Mouse (Mus musculus): ENCODE results near the gene Cfap298. TPM values are rescaled to one million over a fixed set of nuclear protein-coding genes. Genes with fewer than 3 reads are reported as not detected.

Cfap298 gene
- polyA plus RNA-seq, 1 experiment from 2014 or later, result 27.5 TPM

DNA sequence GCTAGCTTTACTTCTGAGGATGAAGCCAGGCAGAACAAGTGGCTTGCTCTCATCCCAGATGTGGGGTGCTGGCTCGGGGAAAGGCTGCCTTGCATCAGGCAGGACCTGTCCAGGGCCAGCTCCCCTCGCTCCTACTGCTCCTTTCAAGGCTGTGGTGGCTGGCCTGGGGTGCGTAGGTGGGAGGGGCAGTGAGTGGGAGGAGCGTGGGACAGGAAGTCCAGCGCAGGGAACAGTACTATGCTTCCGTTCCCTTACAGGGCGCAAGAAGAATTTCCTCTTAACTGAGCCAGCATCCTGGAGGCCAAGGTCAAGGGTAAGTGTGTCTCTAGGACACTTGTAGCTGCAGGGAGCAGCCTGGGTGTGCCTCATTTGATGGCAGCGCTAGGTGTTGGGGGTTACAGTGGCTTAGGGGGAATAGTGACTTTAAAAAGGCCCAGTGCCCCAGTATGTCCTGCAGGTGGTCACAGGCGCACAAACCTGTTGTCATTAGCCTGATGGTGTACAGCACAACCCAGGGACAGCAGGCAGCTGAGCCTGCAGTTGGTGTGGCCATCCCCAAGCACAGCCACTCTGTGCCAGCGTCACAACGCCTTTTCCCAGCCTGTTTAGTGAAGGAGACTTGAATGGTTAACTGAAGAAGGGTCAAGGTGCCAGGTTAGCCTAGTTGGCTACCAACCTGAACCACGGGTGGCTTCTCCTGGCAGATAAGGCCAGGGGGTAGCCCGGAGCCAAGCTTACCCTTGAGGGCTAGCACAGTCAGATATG lies 10.1 kb downstream of the Cfap298 start:
- no peak; the same call in 1 of the 2 replicates for ATAC-seq (ENCODE audit: low FRiP score, low TSS enrichment)
- H3K4me1 ChIP-seq (replicated peaks; ENCODE audit: control insufficient read depth, insufficient read depth), result no peaks in the 10 kb centered on the region
- no peaks in the 10 kb centered on the region for H3K36me3 ChIP-seq (ENCODE audit: control insufficient read depth, insufficient read depth, low read length)
- H3K9me3 ChIP-seq (ENCODE audit: control insufficient read depth, low read length), result no peaks in the 10 kb centered on the region
- DNase-seq (ENCODE audit: low spot score), result no peak
- TF ChIP-seq CTCF (IDR thresholded peaks at IDR 0.05; ENCODE audit: low read depth) (no peak), EP300 (optimal IDR thresholded peaks at IDR 0.05) (no peak)
- H3K4me3 ChIP-seq (ENCODE audit: low read depth, low read length), result no peak overlapping the region
- WGBS, result 86% methylated on average over 13 of the region's 13 CpGs
- H3K27ac ChIP-seq (replicated peaks), result no peak overlapping the region
- no peak overlapping the region for H3K9ac ChIP-seq (ENCODE audit: low read length)
- no peaks in the 10 kb centered on the region for H3K27me3 ChIP-seq (ENCODE audit: control insufficient read depth, insufficient read depth, low read length)
- no peak overlapping the region for H3K4me2 ChIP-seq (replicated peaks; ENCODE audit: low read depth)

DNA sequence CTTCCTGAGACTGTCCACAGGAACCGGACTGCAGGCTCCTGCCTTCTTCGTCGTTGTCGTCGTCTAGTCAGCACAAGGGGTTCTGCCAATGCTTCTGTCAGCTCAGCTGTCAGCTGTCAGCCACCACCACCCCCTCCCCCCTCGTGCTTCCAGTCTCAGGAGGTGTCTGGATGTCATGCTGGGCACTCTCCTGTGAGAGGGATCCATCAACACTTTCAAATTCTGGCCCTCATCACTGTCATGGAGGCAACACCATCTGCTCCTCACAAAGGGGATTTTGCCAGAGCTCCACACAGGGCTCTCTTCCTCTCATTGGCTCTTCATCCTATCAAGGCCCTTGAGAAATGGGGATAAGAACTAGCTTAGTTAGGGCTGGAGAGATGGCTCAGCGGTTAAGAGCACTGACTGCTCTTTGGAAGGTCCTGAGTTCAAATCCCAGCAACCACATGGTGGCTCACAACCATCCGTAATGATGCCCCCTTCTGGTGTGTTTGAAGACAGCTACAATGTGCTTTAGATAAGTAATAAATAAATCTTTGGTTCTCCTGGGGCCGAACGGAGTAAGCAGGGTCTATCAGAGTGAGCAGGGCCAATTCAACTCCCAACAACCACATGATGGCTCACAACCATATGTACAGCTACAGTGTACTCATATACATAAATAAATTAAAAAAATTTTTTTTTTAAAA lies 13.3 kb downstream of the Cfap298 start:
- Histone ChIP-seq H3K4me3 (ENCODE audit: low read depth, low read length) (no peak overlapping the region), H3K27me3 (ENCODE audit: control insufficient read depth, insufficient read depth, low read length) (no peaks in the 10 kb centered on the region), H3K9ac (ENCODE audit: low read length) (no peak overlapping the region), H3K4me1 (replicated peaks; ENCODE audit: control insufficient read depth, insufficient read depth) (no peaks in the 10 kb centered on the region), H3K9me3 (ENCODE audit: control insufficient read depth, low read length) (no peaks in the 10 kb centered on the region), H3K36me3 (ENCODE audit: control insufficient read depth, insufficient read depth, low read length) (no peaks in the 10 kb centered on the region), H3K4me2 (replicated peaks; ENCODE audit: low read depth) (no peak overlapping the region), H3K27ac (replicated peaks) (no peak overlapping the region)
- ATAC-seq (ENCODE audit: low FRiP score, low TSS enrichment) (no peak), DNase-seq (ENCODE audit: low spot score) (no peak)
- TF ChIP-seq EP300 (optimal IDR thresholded peaks at IDR 0.05) (no peak), CTCF (IDR thresholded peaks at IDR 0.05; ENCODE audit: low read depth) (0 out of 2 replicates have a peak, but pooled peaks have one; percentile 6)
- WGBS, result 39% methylated on average over 10 of the region's 10 CpGs

DNA sequence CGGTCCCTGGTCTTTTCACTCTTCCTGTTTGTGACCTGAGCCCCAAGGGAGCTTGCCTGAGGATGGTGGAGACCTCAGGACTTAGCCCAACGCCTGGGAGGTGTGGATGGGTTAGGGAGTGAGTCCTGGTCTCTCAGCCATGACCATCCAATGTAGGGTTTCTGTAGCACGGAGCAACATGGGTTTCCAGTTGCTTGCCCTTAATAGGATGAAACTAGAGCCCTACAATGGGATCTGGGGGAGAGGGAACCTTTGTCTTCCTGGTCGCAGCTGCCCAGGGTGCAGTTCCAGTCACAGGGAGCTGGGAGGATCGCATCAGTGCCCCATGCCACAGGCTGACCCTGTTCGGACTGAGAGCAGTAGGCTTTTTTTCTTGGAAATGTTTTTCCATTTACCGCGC lies 17.8 kb downstream of the Cfap298 start:
- no peaks in the 10 kb centered on the region for H3K9me3 ChIP-seq (ENCODE audit: control insufficient read depth, low read length)
- ATAC-seq (ENCODE audit: low FRiP score, low TSS enrichment) (no peak), DNase-seq (ENCODE audit: low spot score) (no peak)
- TF ChIP-seq CTCF (IDR thresholded peaks at IDR 0.05; ENCODE audit: low read depth), result no peak
- TF ChIP-seq EP300 (optimal IDR thresholded peaks at IDR 0.05), result no peak
- H3K4me3 ChIP-seq (ENCODE audit: low read depth, low read length), result no peak overlapping the region
- no peaks in the 10 kb centered on the region for H3K36me3 ChIP-seq (ENCODE audit: control insufficient read depth, insufficient read depth, low read length)
- WGBS, result 76% methylated on average over 8 of the region's 8 CpGs
- H3K27me3 ChIP-seq (ENCODE audit: control insufficient read depth, insufficient read depth, low read length), result no peaks in the 10 kb centered on the region
- H3K9ac ChIP-seq (ENCODE audit: low read length), result no peak overlapping the region
- H3K4me1 ChIP-seq (replicated peaks; ENCODE audit: control insufficient read depth, insufficient read depth), result no peaks in the 10 kb centered on the region
- H3K4me2 ChIP-seq (replicated peaks; ENCODE audit: low read depth), result no peak overlapping the region
- H3K27ac ChIP-seq (replicated peaks), result no peak overlapping the region

DNA sequence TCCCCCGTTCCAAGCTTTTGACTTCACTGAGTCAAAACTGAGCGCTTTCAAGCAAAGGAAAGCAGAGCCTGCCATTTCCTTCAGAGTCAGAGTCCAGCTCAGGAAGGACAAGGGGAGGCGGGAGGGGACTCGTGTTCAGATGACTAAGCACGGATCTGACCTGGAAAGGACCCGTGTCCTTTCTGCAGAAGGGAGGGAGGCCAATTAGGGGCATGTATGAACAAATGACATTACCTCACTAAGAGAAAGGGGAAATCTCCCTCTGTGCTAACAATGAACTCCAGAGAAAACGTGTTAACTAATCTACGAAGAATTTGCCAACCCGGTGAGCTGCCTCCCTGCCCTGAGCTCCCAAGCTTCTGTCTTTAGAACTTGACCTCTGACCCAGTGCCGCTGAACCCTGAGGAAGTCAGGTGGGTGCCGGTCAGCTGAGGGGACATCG lies 18.9 kb downstream of the Cfap298 start:
- ATAC-seq (ENCODE audit: low FRiP score, low TSS enrichment), result peak; percentile 84
- Histone ChIP-seq H3K4me1 (replicated peaks; ENCODE audit: control insufficient read depth, insufficient read depth) (no peaks in the 10 kb centered on the region), H3K4me3 (ENCODE audit: low read depth, low read length) (no peak overlapping the region), H3K9me3 (ENCODE audit: control insufficient read depth, low read length) (no peaks in the 10 kb centered on the region), H3K27ac (replicated peaks) (no peak overlapping the region), H3K4me2 (replicated peaks; ENCODE audit: low read depth) (peak overlapping the region; percentile 18; the same call in 1 of the 2 replicates), H3K36me3 (ENCODE audit: control insufficient read depth, insufficient read depth, low read length) (no peaks in the 10 kb centered on the region), H3K27me3 (ENCODE audit: control insufficient read depth, insufficient read depth, low read length) (no peaks in the 10 kb centered on the region), H3K9ac (ENCODE audit: low read length) (no peak overlapping the region)
- TF ChIP-seq EP300 (optimal IDR thresholded peaks at IDR 0.05), result no peak
- no peak for TF ChIP-seq CTCF (IDR thresholded peaks at IDR 0.05; ENCODE audit: low read depth)
- WGBS, result 26% methylated on average over 12 of the region's 12 CpGs
- peak; percentile 51 for DNase-seq (ENCODE audit: low spot score)

DNA sequence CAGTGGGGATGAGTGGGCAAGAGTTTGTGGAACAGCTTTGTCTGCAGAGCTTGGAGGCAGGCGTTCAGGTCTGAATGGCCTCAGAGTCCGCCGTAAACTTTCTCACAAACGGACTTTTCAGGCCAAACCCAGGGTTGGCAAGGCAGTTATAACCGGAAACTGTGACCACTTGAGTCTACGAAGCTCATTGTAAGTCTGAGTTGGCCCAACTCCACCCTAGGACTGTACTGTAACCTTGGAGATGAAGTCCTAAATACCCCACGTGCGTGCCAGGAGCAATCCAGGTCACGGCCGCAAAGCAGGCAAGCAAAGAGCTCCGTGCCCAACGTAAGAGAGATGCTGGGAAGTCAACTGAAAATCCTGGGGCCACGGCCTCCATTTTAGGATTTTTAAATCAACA lies 23.1 kb downstream of the Cfap298 start:
- H3K9me3 ChIP-seq (ENCODE audit: control insufficient read depth, low read length), result no peaks in the 10 kb centered on the region
- no peak for ATAC-seq (ENCODE audit: low FRiP score, low TSS enrichment)
- H3K9ac ChIP-seq (ENCODE audit: low read length), result no peak overlapping the region
- no peak for TF ChIP-seq CTCF (IDR thresholded peaks at IDR 0.05; ENCODE audit: low read depth)
- TF ChIP-seq EP300 (optimal IDR thresholded peaks at IDR 0.05), result no peak
- H3K36me3 ChIP-seq (ENCODE audit: control insufficient read depth, insufficient read depth, low read length), result no peaks in the 10 kb centered on the region
- no peaks in the 10 kb centered on the region for H3K4me1 ChIP-seq (replicated peaks; ENCODE audit: control insufficient read depth, insufficient read depth)
- DNase-seq (ENCODE audit: low spot score), result no peak
- no peak overlapping the region for H3K4me3 ChIP-seq (ENCODE audit: low read depth, low read length)
- WGBS, result 84% methylated on average over 13 of the region's 13 CpGs
- H3K27ac ChIP-seq (replicated peaks), result no peak overlapping the region
- no peaks in the 10 kb centered on the region for H3K27me3 ChIP-seq (ENCODE audit: control insufficient read depth, insufficient read depth, low read length)
- no peak overlapping the region for H3K4me2 ChIP-seq (replicated peaks; ENCODE audit: low read depth)

All from stomach, postnatal 0 days (tissue).